Mouse (Mus musculus): ENCODE data around the gene I0C0044D17Rik. TPM values are rescaled to one million over a fixed set of nuclear protein-coding genes. Genes with fewer than 3 reads are reported as not detected.
A peak's percentile ranks its signal among the peaks of the same experiment; 100 is the strongest.
"Not testable (repeated sequence)": the region's sequence is repeated elsewhere in the genome, so short reads cannot be mapped to it uniquely, and the experiment has no call there.

Gene I0C0044D17Rik
- not detected in 2 replicates for total RNA-seq (2017)

DNA sequence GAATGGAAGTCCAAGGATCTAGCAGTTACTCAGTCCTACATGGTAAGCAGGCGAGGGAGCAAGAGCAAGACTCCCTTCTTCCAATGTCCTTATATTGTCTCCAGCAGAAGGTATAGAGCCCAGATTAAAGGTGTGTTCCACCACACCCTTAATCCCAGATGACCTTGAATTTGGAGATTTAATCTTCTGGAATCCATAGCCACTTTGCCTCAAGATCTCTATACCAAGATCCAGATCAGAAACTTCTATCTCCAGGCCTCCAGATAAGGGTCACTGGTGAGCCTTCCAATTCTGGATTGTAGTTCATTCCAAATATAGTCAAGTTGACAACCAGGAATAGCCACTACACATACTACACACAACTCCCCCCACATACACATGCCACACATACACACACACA is at the start of gene I0C0044D17Rik:
Gene I0C0044D17Rik (minus strand): TSS at position 101 of the 400 bp plus-strand sequence.
- ATAC-seq (replicated peaks; ENCODE audit: low read depth, poor library complexity, severe bottlenecking), result not testable (repeated sequence)

DNA sequence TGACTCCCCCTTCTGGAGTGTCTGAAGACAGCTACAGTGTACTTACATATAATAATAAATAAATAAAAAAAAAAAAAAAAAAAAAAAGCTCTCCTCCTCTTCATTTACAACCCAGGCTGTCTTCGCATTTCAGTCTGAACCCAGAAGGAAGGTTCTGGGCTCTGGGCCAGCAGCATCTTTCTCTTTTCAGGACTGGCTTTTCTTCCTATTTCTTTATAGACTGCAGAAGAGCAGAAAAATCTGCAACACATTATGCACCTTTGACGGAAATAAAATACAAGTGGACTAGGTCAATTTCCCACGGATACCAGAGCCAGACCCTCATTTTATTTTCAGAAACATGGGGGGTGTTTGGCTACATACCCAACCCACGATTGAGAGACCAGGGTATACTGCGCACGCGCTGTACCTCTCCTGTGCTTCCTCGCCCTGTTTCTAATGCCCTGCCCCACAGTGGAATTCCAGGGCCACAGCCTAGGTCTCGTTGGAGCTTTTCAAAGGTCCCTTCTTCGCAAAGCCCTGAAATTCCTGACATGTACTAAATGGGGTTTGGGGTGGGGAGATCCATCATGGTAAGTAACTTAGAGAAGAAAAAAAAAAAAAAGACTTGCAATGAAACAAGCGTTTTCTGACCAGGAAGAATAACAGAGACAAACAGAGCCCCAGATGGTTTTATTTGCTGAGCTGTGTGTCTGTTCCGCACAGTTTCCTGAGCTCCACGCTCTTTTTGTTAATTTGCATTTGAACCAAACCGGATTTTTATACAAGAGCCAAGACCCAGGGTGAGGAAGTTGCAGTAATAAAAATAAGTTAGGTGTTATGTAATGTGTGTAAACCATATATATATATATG is 42.0 kb upstream of the I0C0044D17Rik start:
- ATAC-seq (replicated peaks; ENCODE audit: low read depth, poor library complexity, severe bottlenecking), result no peak

DNA sequence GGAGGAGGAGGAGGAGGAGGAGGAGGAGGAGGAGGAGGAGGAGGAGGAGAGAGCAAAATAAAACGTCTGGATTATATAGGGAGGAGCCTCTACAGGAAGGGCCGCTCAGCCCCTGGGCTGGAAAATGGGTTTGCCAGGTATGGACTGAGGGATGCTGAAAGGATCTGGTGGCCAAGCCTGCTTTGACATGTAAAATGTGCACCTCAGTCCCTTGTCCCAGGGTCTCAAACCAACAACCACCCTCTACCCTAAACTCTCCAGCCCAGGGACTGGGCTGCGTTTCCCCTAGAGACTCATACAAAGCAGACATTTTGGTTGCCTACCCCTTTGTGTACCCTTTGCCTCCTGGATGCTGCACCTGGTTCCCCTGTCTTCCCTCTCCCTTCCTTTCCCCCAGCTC is 40.9 kb upstream of the I0C0044D17Rik start:
- no peak for ATAC-seq (replicated peaks; ENCODE audit: low read depth, poor library complexity, severe bottlenecking)

DNA sequence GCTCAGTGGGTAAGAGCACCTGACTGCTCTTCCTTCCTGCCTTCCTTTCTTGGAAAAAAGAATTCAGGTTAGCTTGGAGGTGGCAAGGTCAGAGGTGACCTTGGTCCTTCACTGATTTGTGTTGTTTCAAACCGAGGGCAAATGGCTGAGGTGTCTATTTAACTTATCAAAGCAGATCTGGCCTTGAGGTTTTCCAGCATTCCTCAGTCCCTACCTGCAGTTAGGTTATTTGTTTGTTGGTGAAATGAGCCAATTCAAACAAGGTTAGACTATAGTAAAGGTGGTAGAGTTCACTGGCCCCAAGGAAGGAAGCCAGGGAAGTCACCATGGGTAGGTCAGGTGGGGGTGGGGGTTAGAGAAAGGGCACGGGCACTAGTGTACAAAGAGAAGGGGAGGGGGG is 40.5 kb upstream of the I0C0044D17Rik start:
- no peak for ATAC-seq (replicated peaks; ENCODE audit: low read depth, poor library complexity, severe bottlenecking)

DNA sequence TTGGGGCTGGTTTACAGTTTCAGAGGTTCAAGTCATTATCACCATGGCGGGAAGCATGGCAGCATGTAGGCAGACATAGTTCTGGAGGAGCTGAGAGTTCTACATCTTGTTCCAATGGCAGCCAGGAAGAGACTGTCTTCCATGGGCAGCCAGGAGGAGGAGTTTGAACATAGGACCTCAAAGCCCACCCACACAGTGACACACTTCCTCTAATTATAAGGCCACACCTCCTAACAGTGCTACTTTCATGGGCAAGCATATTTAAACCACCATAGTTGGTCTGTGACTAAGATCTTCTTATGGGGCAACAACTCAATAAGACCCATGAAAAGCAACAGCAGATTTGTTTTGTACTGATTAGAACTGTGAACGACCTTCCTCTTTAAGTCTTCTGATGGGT is 39.8 kb upstream of the I0C0044D17Rik start:
- ATAC-seq (replicated peaks; ENCODE audit: low read depth, poor library complexity, severe bottlenecking), result no peak

DNA sequence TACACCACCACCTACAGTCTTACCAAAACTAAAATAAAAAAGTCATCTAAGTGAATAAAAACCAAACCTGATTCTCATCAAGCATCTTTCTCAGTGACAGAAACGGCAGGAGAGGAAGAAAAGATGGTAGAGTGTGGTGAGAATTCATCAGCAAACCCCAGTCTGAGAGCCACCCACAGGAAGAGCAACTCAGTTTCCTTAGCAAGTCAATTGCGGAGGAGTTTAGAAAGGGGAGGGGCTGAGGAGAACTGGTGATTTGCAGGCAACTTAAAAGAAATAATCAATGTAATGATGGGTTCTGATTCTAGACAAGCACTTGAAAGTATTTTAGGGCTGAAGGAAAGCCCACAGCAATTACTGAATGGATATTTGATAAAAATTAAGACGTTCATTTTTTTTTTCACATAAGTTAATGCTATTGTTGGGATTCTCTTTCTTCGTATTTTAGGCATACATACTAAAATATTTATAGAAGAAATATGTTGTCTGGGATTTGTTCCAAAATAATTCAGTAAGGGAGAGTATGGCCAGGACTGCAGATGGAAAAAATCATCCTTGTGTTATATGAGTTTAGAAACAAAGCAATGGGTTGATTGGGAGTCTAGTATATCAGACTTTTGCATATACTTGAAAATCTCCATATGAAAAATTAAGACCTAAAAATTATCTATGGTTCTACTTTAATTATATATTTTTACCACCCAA is 34.7 kb upstream of the I0C0044D17Rik start:
- ATAC-seq (replicated peaks; ENCODE audit: low read depth, poor library complexity, severe bottlenecking), result no peak

DNA sequence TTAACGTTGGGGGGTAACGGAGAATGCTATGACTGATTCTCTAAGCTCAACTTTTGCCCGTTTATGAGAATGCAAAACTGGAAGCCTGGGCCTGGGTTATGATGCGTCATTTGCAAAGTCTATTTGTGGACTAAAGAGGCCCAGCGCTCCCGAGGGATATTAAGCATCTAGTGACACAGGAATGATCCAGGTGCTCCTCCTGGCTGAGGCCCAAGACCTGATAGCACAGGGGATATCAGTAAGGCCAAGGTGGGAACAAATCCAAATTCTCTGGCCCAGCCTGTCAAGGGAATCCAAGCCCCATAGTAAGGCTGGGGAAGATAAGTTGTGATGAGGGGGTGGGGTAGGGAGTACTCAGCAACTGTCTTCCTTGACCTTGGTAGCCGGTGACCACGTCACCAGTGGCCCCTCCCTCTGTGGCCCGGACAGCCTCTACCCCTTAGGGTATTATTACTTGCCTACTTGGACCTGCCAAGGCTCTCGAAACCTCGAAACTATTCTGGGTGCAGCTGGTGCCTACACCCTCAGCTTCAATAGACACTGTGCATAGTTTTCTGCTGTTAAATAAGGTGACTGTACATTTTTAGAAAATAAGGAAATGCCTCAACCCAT is 33.5 kb upstream of the I0C0044D17Rik start:
- no peak for ATAC-seq (replicated peaks; ENCODE audit: low read depth, poor library complexity, severe bottlenecking)

DNA sequence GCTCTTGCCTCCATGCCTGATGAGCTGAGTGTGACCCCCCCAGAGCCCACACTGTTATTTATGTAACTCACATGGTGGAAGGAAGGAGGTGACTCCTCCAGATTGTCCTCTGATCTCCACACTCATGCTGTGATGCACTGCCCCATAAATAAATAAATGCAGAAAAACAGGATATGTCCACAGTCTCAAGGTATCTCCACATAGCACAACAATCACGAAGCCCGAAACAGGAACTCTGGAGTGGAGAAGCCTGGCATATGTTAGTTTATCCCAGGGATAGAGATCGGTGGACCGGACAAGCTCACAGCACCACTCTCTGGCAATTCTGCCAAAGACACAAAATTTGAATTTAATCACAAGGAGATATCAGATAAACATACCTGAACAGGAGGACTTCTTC is 30.3 kb upstream of the I0C0044D17Rik start:
- ATAC-seq (replicated peaks; ENCODE audit: low read depth, poor library complexity, severe bottlenecking), result no peak

DNA sequence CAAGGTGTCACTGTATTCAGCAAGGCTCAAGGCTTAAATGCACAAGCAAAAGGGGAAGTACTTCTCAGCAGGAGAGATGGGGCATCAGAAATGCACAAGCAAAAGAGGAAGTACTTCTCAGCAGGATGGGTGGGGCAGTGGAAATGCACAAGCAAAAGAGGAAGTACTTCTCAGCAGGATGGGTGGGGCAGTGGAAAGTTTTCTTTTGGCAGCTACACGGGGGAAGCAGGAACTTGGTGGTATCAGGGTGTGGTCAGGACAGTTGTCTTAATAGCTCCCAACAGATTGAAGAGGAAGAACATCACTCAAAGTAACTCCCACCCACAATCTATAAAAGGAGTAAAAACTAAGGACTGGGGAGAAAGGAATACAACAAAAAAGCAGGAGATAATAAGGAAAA is 26.8 kb upstream of the I0C0044D17Rik start:
- ATAC-seq (replicated peaks; ENCODE audit: low read depth, poor library complexity, severe bottlenecking), result 0 out of 2 replicates have a peak, but pooled peaks have one; percentile 42

DNA sequence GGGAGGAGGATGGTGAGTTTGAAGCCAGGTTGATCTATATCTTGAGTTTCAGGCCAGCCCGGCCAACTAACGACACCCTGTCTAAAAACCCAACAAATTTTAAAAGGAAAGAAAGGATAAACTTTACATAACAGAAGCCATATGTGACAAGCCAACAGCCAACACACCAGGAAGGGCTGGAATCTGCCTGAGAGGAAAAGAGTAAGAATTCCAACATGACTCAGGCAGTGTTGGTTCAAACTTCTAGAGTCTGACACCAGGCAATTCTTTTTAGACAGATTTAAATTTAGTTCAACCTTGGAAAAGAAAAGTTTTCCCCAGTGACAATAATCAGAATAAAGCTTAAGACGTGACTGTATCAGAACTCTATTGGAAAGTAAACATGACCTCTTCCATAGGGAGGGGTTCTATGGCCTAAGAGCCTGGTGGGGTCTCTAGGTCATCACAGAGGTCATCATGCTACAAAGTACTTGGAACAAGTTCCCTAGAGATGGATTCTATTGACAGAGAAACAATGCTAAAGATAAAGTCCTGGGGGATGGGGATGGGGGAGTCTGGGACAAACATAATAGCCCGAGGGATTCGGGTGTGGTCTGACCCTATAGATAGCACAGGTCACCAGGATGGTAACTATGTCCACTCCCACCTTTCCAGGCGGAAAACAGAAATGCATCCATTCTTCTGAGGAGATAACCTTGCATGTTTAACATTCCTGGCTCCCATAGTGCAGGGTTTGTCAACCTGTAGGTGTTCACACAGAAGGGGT is 23.7 kb upstream of the I0C0044D17Rik start:
- ATAC-seq (replicated peaks; ENCODE audit: low read depth, poor library complexity, severe bottlenecking), result no peak

DNA sequence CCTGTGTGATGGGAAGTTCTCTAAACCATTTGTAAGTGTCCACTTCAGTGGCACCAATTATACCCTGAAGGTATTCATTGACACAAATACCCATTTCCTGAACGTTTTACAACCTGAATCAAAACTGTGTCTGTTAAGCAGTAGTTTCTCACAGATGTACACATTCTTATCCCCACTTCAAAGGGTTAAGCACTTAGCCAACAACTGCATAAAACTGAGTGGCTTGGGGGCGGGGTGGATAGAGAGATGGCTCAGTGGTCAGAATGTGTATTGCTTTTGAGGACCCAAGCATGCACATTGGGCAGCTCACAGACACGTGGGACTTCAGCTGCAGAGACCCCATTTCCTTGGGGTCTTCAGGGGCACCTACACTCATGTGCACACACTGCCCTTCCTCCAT is 22.8 kb upstream of the I0C0044D17Rik start:
- ATAC-seq (replicated peaks; ENCODE audit: low read depth, poor library complexity, severe bottlenecking), result no peak

DNA sequence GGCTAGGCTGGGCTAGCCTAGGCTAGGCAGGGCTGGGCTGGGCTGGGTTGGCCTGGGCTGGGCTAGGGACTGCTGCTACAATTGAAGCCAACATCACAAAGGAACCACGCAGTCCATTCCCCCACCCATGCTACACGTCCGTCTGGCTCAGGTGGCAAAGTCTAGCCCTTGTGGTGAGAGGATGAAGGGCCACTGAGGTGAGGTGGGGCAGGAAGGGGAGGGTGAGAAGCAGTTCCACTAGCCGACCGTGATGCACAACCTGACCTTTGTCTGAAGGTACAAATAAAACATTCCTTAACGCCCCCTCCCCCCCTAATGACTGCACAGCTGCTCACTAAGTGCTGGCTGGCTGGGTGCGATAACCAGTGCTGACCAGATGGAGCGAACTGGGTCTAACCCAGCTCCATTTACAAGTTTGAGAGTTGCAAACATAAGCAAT is 22.1 kb upstream of the I0C0044D17Rik start:
- ATAC-seq (replicated peaks; ENCODE audit: low read depth, poor library complexity, severe bottlenecking), result no peak

DNA sequence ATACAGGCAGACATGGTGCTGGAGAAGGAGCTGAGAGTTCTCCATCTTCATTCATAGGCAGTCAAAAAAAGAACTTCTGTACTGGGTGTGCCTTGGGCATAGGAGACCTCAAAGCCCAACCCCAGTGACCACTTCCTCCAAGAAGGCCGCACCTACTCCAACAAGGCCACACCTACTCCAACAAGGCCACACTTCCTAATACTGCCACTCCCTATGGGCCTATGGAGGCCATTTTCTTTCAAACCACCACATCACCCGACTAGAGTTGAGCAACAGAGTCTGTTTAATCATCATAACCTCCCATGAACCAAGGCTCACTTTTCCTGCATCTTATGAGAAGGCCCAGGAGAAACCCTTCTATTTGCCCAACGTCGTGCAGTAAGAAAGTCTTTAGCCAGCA is 21.6 kb upstream of the I0C0044D17Rik start:
- ATAC-seq (replicated peaks; ENCODE audit: low read depth, poor library complexity, severe bottlenecking), result no peak

DNA sequence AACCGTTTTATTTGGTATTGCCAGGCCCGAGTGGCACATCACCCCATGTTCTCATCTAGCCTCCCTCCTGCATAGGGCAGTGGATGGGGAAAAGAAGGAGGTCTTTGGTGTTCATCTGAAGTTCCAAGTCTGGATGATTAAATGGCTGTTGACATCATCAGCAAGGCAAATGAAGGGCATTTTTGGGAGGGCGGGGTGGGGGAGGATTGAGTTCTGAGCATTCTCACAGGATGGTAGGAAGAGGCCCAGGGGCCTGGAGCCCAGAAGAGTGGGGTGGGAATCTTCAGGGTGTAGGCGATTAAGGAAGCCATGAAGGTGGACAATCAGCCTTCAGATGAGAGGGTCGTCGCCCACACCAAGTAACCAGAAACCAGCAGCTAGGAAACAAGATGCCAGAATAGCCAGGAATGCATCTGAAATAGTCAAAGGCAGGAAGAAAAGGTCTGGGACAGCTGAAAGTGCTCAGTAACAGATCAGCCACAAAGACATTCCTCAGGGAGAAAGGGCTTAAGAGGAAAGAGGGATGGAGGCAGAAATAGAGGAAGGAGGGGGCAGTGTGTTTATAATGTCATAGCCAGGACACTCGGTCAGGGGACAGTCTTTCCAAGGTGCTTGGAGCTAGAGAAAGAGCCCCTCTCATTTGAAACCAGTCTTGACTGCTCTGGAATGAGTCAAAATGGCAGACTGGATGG is 20.4 kb upstream of the I0C0044D17Rik start:
- ATAC-seq (replicated peaks; ENCODE audit: low read depth, poor library complexity, severe bottlenecking), result no peak

DNA sequence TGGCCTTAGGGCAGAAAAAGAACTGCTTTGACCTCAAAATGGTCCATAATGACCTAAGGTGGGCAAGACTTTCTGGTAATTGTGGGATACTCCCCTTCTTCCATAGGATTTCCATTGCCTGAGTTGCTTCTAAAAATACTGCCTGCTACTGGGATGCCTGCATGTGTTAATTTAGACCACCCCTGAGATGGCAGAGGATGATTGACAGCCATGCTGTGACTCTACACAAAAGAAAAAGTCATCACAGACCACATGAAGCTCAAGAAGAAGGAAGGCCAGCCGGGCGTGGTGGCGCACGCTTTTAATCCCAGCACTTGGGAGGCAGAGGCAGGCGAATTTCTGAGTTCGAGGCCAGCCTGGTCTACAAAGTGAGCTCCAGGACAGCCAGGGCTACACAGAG is 17.6 kb upstream of the I0C0044D17Rik start:
- not testable (repeated sequence) for ATAC-seq (replicated peaks; ENCODE audit: low read depth, poor library complexity, severe bottlenecking)

DNA sequence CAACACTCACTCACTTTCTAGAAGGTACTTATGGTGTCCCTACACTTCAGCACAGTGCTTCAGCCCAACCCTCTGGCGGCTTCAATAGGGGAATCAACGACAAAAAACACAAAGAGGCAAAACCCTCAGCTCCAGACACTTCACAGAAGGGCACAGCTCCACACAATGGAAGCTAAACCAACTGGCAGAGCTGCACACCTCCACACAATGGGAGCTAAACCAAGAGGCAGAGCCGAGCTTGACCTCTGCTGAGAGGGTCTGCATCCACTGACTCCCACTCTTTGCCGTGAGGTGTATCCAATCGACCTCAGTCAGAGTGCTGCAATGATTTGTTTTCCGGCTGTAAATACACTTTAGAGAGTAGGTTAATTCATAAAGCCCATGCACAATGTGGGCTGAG is 16.9 kb upstream of the I0C0044D17Rik start:
- ATAC-seq (replicated peaks; ENCODE audit: low read depth, poor library complexity, severe bottlenecking), result no peak

DNA sequence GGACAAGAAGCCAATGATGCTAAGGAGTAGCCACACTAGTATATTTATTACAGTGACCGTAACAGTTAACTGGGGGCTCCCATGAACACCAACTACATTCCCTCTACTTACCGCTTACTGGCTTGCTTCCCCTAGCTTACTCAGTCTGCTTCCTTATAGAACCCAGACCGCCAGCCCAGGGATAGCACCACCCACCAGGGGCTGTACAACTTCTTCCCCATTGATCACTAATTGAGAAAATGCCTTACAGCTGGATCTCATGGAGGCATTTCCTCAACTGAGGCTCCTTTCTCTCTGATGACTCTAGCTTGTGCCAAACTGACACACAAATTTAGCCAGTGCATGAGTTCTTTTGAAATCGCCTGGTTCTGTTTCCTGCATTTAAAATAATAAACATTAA is 15.3 kb upstream of the I0C0044D17Rik start:
- ATAC-seq (replicated peaks; ENCODE audit: low read depth, poor library complexity, severe bottlenecking), result no peak

DNA sequence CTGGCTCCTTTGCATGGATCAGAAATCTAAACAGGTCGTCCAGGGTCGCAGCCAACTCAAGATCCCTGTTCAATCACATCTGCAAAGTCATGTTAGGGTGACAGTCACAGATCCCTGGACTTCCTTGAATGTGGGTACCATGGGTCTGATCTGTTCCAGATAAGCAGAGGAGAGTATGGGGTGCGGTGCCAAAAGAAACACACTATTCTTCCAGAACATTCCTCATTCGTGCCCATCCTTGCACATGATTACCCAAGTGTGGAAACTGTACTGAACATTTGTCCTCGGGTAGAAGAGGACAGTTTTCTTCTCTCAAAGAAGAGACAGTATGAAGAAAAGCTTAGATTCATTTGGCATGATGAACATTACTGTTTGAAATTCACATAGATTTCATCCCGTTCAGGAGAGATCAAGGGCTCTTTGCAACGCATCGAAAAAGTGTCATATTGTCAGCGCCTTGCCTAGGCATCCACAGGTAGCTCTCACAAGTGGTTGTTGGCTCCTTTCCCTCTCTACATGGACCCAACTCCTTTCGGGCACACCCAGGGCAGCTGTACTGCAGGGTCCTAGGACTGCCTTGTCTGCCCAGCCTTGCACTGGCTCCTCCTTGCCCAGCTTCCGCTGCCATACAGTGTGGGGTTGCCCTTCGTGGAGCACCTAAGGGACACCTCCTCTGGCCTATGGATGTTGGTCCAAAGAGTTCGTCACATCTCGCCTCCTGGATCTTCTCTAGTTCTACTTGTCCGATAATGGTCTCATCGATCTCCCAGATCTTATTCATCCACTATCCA is 14.3 kb upstream of the I0C0044D17Rik start:
- ATAC-seq (replicated peaks; ENCODE audit: low read depth, poor library complexity, severe bottlenecking), result no peak

DNA sequence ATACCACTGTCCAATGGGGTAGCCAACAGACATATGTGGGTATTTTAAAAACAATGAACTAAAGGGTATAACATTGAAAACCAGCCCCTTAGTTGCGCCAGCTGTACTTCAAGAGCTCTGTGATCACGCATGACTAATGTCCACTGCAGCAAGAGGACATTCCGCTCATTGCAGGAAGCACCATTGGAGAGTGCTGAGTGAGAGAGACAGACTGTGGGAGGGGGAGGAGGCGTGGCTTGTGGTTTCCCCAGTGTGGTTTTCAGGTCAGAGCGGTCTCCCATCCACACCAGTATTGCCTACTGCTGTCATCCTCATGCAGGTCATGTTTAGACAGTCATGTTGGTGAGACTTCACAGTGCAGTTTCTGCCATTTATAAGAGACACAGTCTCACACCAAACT is 12.9 kb upstream of the I0C0044D17Rik start:
- peak; percentile 45; the same call in 1 of the 2 replicates for ATAC-seq (replicated peaks; ENCODE audit: low read depth, poor library complexity, severe bottlenecking)

Data from common myeloid progenitor, adult 5-6 weeks (primary cell).